Mouse (Mus musculus): ENCODE measurements around the gene Gm12355. TPM values are rescaled to one million over a fixed set of nuclear protein-coding genes. Genes with fewer than 3 reads are reported as not detected.
"Not testable (repeated sequence)": the region's sequence is repeated elsewhere in the genome, so short reads cannot be mapped to it uniquely, and the experiment has no call there.

The Gm12355 gene
- 2.2 and 2.9 TPM in 2 replicates for total RNA-seq (2012; rRNA removed)

DNA sequence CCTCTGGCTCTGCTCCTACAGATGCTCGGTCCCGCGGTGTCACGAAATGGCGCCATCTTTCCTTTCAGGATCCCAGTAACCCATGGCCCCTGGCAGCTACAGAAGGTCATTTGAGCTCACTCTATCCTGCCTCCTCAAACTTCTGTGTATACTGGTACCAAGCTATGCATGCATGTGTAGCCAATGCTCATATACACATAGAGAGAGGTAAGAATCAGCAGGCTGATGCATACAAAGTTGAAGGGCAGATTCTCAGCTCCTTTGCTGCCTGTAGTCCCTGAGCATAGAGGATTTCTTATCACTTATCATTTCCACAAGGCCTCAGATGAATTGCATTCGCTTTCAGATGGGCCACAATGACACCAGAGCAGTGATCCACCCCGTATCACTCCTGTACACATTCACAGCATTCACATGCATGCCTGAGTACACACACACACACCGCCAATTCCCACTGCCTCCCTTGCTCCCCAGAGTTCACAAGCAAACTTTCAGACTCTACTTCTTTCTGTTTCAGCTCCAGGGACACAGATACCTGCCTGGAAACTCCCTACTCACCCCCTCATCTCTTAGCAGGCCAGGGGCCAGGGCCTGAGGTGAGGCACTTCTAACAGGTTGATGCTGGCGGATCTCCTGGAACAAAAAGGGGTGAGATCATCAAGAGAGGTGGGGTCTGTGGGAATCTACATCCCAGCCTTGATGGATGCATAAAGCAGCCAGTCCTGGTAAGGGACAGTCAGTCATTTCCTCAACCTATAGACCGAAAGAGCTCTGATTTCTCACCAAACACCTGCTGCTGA is at the start of gene Gm12355, which contains the start of gene Gsdma3:
Gm12355 (minus strand) TSS at position 51 of the 800 bp plus-strand sequence.
Gsdma3 (plus strand) TSS at position 750 of the 800 bp plus-strand sequence.
- TF ChIP-seq CHD2 (IDR thresholded peaks at IDR 0.05; ENCODE audit: low read depth, low read length) (no peak), HCFC1 (IDR thresholded peaks at IDR 0.05; ENCODE audit: borderline replicate concordance, insufficient read depth, low read length) (no peak), ZNF384 (IDR thresholded peaks at IDR 0.05; ENCODE audit: low read depth, low read length) (no peak), ZC3H11A (IDR thresholded peaks at IDR 0.05; ENCODE audit: borderline replicate concordance, low read depth, low read length) (no peak), MAFK (IDR thresholded peaks at IDR 0.05; ENCODE audit: insufficient read depth, low read depth, low read length) (no peak)
- DNase-seq (ENCODE audit: low read depth, low spot score) = no peak
- Histone ChIP-seq H3K27ac (ENCODE audit: insufficient read depth, low read depth, low read length, poor library complexity, severe bottlenecking) (no peak within 1 kb of the TSS), H3K4me3 (ENCODE audit: insufficient read depth in 1 of 2, low read depth in 1 of 2, low read length in 2 of 2, poor library complexity in 1 of 2, severe bottlenecking in 1 of 2) (no peak within 1 kb of the TSS), H3K4me1 (ENCODE audit: control insufficient read depth in 2 of 2, insufficient read depth in 2 of 2, low read length in 2 of 2, poor library complexity in 1 of 2) (no peaks in the 10 kb centered on the region), H3K9me3 (ENCODE audit: control insufficient read depth, insufficient read depth, low read depth, low read length) (0 out of 2 replicates have a peak, but pooled peaks cover 2% of the 10 kb centered on the region), H3K9ac (ENCODE audit: insufficient read depth, low read depth, low read length, poor library complexity, severe bottlenecking) (no peak within 1 kb of the TSS), H3K36me3 (ENCODE audit: control insufficient read depth, insufficient read depth, low read length, poor library complexity, severe bottlenecking) (no peaks in the 10 kb centered on the region)
- in situ Hi-C loops (cut with MboI; ENCODE audit: low sequenced_read_pairs in 2 of 2, unreplicated experiment in 2 of 2) = no loop called here

GRCm38 (mm10) chr11:98673136-98673535 is 47.7 kb upstream of the Gm12355 start:
- H3K27ac ChIP-seq (ENCODE audit: insufficient read depth, low read depth, low read length, poor library complexity, severe bottlenecking); H3K9me3 ChIP-seq (ENCODE audit: control insufficient read depth, insufficient read depth, low read depth, low read length); in situ Hi-C loops (cut with MboI; ENCODE audit: low sequenced_read_pairs in 2 of 2, unreplicated experiment in 2 of 2); H3K36me3 ChIP-seq (ENCODE audit: control insufficient read depth, insufficient read depth, low read length, poor library complexity, severe bottlenecking); DNase-seq (ENCODE audit: low read depth, low spot score); H3K9ac ChIP-seq (ENCODE audit: insufficient read depth, low read depth, low read length, poor library complexity, severe bottlenecking); H3K4me3 ChIP-seq (ENCODE audit: insufficient read depth in 1 of 2, low read depth in 1 of 2, low read length in 2 of 2, poor library complexity in 1 of 2, severe bottlenecking in 1 of 2); H3K4me1 ChIP-seq (ENCODE audit: control insufficient read depth in 2 of 2, insufficient read depth in 2 of 2, low read length in 2 of 2, poor library complexity in 1 of 2): not testable (repeated sequence)

GRCm38 (mm10) chr11:98672482-98672881 is 47.0 kb upstream of the Gm12355 start:
- H3K4me1 ChIP-seq (ENCODE audit: control insufficient read depth in 2 of 2, insufficient read depth in 2 of 2, low read length in 2 of 2, poor library complexity in 1 of 2) = peaks cover 5 to 7% of the 10 kb centered on the region in 2 experiments
- no peak overlapping the region for H3K27ac ChIP-seq (ENCODE audit: insufficient read depth, low read depth, low read length, poor library complexity, severe bottlenecking)
- DNase-seq (ENCODE audit: low read depth, low spot score) = no peak
- no peaks in the 10 kb centered on the region for H3K36me3 ChIP-seq (ENCODE audit: control insufficient read depth, insufficient read depth, low read length, poor library complexity, severe bottlenecking)
- in situ Hi-C loops (cut with MboI; ENCODE audit: low sequenced_read_pairs in 2 of 2, unreplicated experiment in 2 of 2) = no loop called here
- H3K4me3 ChIP-seq (ENCODE audit: insufficient read depth in 1 of 2, low read depth in 1 of 2, low read length in 2 of 2, poor library complexity in 1 of 2, severe bottlenecking in 1 of 2) = no peak overlapping the region
- no peaks in the 10 kb centered on the region for H3K9me3 ChIP-seq (ENCODE audit: control insufficient read depth, insufficient read depth, low read depth, low read length)
- TF ChIP-seq ZNF384 (IDR thresholded peaks at IDR 0.05; ENCODE audit: low read depth, low read length) = no peak
- TF ChIP-seq ZC3H11A (IDR thresholded peaks at IDR 0.05; ENCODE audit: borderline replicate concordance, low read depth, low read length) = no peak
- no peak for TF ChIP-seq CHD2 (IDR thresholded peaks at IDR 0.05; ENCODE audit: low read depth, low read length)
- no peak for TF ChIP-seq MAFK (IDR thresholded peaks at IDR 0.05; ENCODE audit: insufficient read depth, low read depth, low read length)
- TF ChIP-seq HCFC1 (IDR thresholded peaks at IDR 0.05; ENCODE audit: borderline replicate concordance, insufficient read depth, low read length) = no peak
- no peak overlapping the region for H3K9ac ChIP-seq (ENCODE audit: insufficient read depth, low read depth, low read length, poor library complexity, severe bottlenecking)

DNA sequence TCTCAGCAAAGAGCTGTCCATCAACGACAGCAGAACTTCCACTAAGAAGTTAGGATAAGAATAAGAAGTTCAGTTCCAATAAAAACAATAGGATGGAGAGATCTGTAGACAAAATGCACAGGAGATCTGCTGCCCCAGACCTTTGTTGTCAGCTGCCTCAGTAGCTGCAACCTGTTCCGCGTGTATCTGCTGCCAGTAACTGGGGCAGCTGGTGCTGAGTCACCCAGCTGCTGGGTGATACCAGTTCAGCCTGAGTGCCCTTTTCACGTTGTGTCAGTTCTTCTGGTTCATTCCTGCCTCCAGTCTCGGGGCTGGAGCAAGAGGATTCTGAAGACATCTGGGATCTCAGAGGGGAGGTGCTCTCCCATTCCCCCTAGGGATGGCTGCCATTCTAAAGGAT is 46.4 kb upstream of the Gm12355 start:
- TF ChIP-seq ZC3H11A (IDR thresholded peaks at IDR 0.05; ENCODE audit: borderline replicate concordance, low read depth, low read length) (no peak), CHD2 (IDR thresholded peaks at IDR 0.05; ENCODE audit: low read depth, low read length) (no peak), HCFC1 (IDR thresholded peaks at IDR 0.05; ENCODE audit: borderline replicate concordance, insufficient read depth, low read length) (no peak), ZNF384 (IDR thresholded peaks at IDR 0.05; ENCODE audit: low read depth, low read length) (no peak), MAFK (IDR thresholded peaks at IDR 0.05; ENCODE audit: insufficient read depth, low read depth, low read length) (no peak)
- in situ Hi-C loops (cut with MboI; ENCODE audit: low sequenced_read_pairs in 2 of 2, unreplicated experiment in 2 of 2) = no loop called here
- H3K4me1 ChIP-seq (ENCODE audit: control insufficient read depth in 2 of 2, insufficient read depth in 2 of 2, low read length in 2 of 2, poor library complexity in 1 of 2) = peaks cover 5 to 7% of the 10 kb centered on the region in 2 experiments
- no peak overlapping the region for H3K9ac ChIP-seq (ENCODE audit: insufficient read depth, low read depth, low read length, poor library complexity, severe bottlenecking)
- no peaks in the 10 kb centered on the region for H3K9me3 ChIP-seq (ENCODE audit: control insufficient read depth, insufficient read depth, low read depth, low read length)
- H3K36me3 ChIP-seq (ENCODE audit: control insufficient read depth, insufficient read depth, low read length, poor library complexity, severe bottlenecking) = no peaks in the 10 kb centered on the region
- no peak for DNase-seq (ENCODE audit: low read depth, low spot score)
- no peak overlapping the region for H3K4me3 ChIP-seq (ENCODE audit: insufficient read depth in 1 of 2, low read depth in 1 of 2, low read length in 2 of 2, poor library complexity in 1 of 2, severe bottlenecking in 1 of 2)
- no peak overlapping the region for H3K27ac ChIP-seq (ENCODE audit: insufficient read depth, low read depth, low read length, poor library complexity, severe bottlenecking)

All from ES-E14 (cell line).